In the genomic region with DNA sequence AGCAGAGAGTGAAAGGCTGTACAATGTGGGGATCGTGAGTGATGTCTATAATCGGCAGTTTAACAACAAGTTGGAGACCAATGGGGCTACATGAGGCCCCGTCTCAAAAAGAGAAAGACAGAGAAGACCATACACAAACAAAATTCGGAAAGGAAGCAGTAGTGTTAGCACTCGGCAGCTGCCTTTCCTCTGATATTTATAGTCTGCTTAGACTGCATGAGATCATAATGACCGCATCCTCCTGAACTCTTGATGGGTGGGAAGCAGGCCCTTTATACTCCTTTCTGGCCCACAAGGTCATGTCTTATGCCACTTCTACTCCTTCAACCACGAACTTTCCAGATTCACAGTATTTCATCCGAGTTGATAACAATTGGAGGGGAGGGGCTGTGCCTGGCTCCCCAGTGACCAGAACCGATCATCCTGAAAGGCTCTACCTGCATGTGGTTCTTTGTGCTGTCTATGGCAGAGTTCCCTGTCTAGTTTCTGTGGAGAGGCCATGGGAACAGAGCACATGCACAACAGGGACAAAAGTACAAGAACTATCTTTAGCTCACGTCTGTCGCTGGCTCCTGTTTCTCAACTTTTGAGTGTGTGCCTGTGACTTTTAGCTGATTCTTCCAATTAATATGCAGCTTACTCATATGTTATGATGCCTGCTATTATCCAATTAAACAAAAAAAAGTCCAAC, we compare ENCODE assay signal across 16 mouse cellular contexts.
DNase-seq lines count a peak whose midpoint lies in the region; ATAC-seq lines count a peak whose summit lies in the region.
"Had no signal": no experiment of that assay in that cellular context is flagged by ENCODE, and none has a peak within 500 bp of the region (broad histone marks: within the 10 kb centered on the region; RNA-seq: fewer than 3 reads in every experiment).

No protein-coding gene starts in this region.

- WGBS in hindbrain, embryonic 10.5 days, result 42% methylated on average over 11 of the region's 11 CpGs
- WGBS in hindbrain, embryonic 13.5 days, result 36% methylated on average over 11 of the region's 11 CpGs
- 34% methylated on average over 11 of the region's 11 CpGs for WGBS in midbrain, embryonic 11.5 days
- 20% methylated on average over 11 of the region's 11 CpGs for WGBS in midbrain, embryonic 14.5 days
- whole genome bisulfite sequencing in neural tube, embryonic 13.5 days, result 14% methylated on average over 11 of the region's 11 CpGs

- no peak overlapping the region for H3K4me3 ChIP-seq in hindbrain, embryonic 10.5 days
- H3K4me3 ChIP-seq in hindbrain, embryonic 13.5 days, result no peak overlapping the region
- no peak overlapping the region for H3K4me3 ChIP-seq in midbrain, embryonic 11.5 days (ENCODE audit: low read depth, low read length)
- no peak overlapping the region for H3K4me3 ChIP-seq in midbrain, embryonic 14.5 days (replicated peaks; ENCODE audit: low read depth, low read length)
- no peak overlapping the region for H3K4me3 ChIP-seq in neural tube, embryonic 13.5 days
- H3K4me3 ChIP-seq: forebrain, embryonic 12.5 days; limb, embryonic 15.5 days had no signal

- no peak overlapping the region for H3K9ac ChIP-seq in hindbrain, embryonic 13.5 days
- H3K9ac ChIP-seq in midbrain, embryonic 11.5 days (ENCODE audit: low read length), result no peak overlapping the region
- no peak overlapping the region for H3K9ac ChIP-seq in midbrain, embryonic 14.5 days (replicated peaks; ENCODE audit: low read length)
- no peak overlapping the region for H3K9ac ChIP-seq in neural tube, embryonic 13.5 days
- H3K9ac ChIP-seq: forebrain, embryonic 12.5 days; hindbrain, embryonic 14.5 days; limb, embryonic 15.5 days; liver, postnatal 0 days had no signal

- H3K36me3 ChIP-seq in hindbrain, embryonic 10.5 days, result no peaks in the 10 kb centered on the region
- no peaks in the 10 kb centered on the region for H3K36me3 ChIP-seq in hindbrain, embryonic 13.5 days
- H3K36me3 ChIP-seq in midbrain, embryonic 11.5 days (ENCODE audit: control insufficient read depth, insufficient read depth, low read length), result no peaks in the 10 kb centered on the region
- no peaks in the 10 kb centered on the region for H3K36me3 ChIP-seq in midbrain, embryonic 14.5 days (ENCODE audit: control insufficient read depth, insufficient read depth, low read length)
- H3K36me3 ChIP-seq in neural tube, embryonic 13.5 days, result no peaks in the 10 kb centered on the region
- H3K36me3 ChIP-seq: forebrain, embryonic 12.5 days; limb, embryonic 15.5 days had no signal

- peak overlapping the region; percentile 62; the same call in 1 of the 2 replicates for H3K27ac ChIP-seq in hindbrain, embryonic 10.5 days
- H3K27ac ChIP-seq in hindbrain, embryonic 13.5 days, result no peak overlapping the region
- H3K27ac ChIP-seq in midbrain, embryonic 11.5 days (ENCODE audit: low read depth, low read length), result no peak overlapping the region
- H3K27ac ChIP-seq in midbrain, embryonic 14.5 days (replicated peaks; ENCODE audit: low read depth, low read length), result no peak overlapping the region
- H3K27ac ChIP-seq in neural tube, embryonic 13.5 days (replicated peaks), result no peak overlapping the region
- H3K27ac ChIP-seq: forebrain, embryonic 12.5 days; hindbrain, embryonic 14.5 days; limb, embryonic 15.5 days had no signal

- intact Hi-C loops in left cerebral cortex, postnatal 36 days (cut with DNase I), result no loop called here

- no peaks in the 10 kb centered on the region for H3K9me3 ChIP-seq in hindbrain, embryonic 10.5 days
- H3K9me3 ChIP-seq in hindbrain, embryonic 13.5 days, result no peaks in the 10 kb centered on the region
- no peaks in the 10 kb centered on the region for H3K9me3 ChIP-seq in midbrain, embryonic 11.5 days (ENCODE audit: control insufficient read depth, low read length)
- no peaks in the 10 kb centered on the region for H3K9me3 ChIP-seq in midbrain, embryonic 14.5 days (ENCODE audit: control insufficient read depth, low read length)
- no peaks in the 10 kb centered on the region for H3K9me3 ChIP-seq in neural tube, embryonic 13.5 days
- H3K9me3 ChIP-seq: forebrain, embryonic 12.5 days; limb, embryonic 15.5 days had no signal

- no peaks in the 10 kb centered on the region for H3K27me3 ChIP-seq in hindbrain, embryonic 10.5 days (ENCODE audit: insufficient read depth, poor library complexity, severe bottlenecking)
- H3K27me3 ChIP-seq in hindbrain, embryonic 13.5 days, result no peaks in the 10 kb centered on the region; the same call in 1 of the 2 replicates
- H3K27me3 ChIP-seq in midbrain, embryonic 11.5 days (ENCODE audit: control insufficient read depth, insufficient read depth, low read length), result no peaks in the 10 kb centered on the region
- no peaks in the 10 kb centered on the region for H3K27me3 ChIP-seq in midbrain, embryonic 14.5 days (ENCODE audit: control insufficient read depth, insufficient read depth, low read length)
- H3K27me3 ChIP-seq in neural tube, embryonic 13.5 days, result no peaks in the 10 kb centered on the region
- H3K27me3 ChIP-seq: CH12.LX; forebrain, embryonic 12.5 days; limb, embryonic 15.5 days had no signal

- peaks cover 21% of the 10 kb centered on the region for H3K4me1 ChIP-seq in hindbrain, embryonic 10.5 days (replicated peaks)
- H3K4me1 ChIP-seq in hindbrain, embryonic 13.5 days (replicated peaks), result peaks cover 18% of the 10 kb centered on the region
- H3K4me1 ChIP-seq in midbrain, embryonic 11.5 days (ENCODE audit: control insufficient read depth, insufficient read depth, low read length), result peaks cover 3% of the 10 kb centered on the region; the same call in 1 of the 2 replicates
- H3K4me1 ChIP-seq in midbrain, embryonic 14.5 days (ENCODE audit: control insufficient read depth, insufficient read depth, low read length), result peaks cover 2% of the 10 kb centered on the region; the same call in 1 of the 2 replicates
- H3K4me1 ChIP-seq in neural tube, embryonic 13.5 days (replicated peaks), result peaks cover 23% of the 10 kb centered on the region
- H3K4me1 ChIP-seq: limb, embryonic 15.5 days had no signal

- ATAC-seq in hindbrain, embryonic 13.5 days (ENCODE audit: low FRiP score), result no peak
- peak; percentile 71 for ATAC-seq in midbrain, embryonic 11.5 days (ENCODE audit: low FRiP score)
- no peak for ATAC-seq in midbrain, embryonic 14.5 days (ENCODE audit: low FRiP score, low TSS enrichment)
- ATAC-seq in neural tube, embryonic 13.5 days (ENCODE audit: low read depth), result no peak
- ATAC-seq: activated CD4-positive, CD25-positive, alpha-beta regulatory T cell, adult 4 months; liver, postnatal 0 days had no signal

- H3K4me2 ChIP-seq in hindbrain, embryonic 13.5 days, result no peak overlapping the region
- H3K4me2 ChIP-seq in midbrain, embryonic 11.5 days, result no peak overlapping the region
- no peak overlapping the region for H3K4me2 ChIP-seq in midbrain, embryonic 14.5 days (ENCODE audit: low read length)
- peak overlapping the region; percentile 40; the same call in 1 of the 2 replicates for H3K4me2 ChIP-seq in neural tube, embryonic 13.5 days
- H3K4me2 ChIP-seq: forebrain, embryonic 12.5 days; limb, embryonic 15.5 days had no signal

- peak; percentile 36 for DNase-seq in hindbrain, embryonic 10.5 days (ENCODE audit: low spot score)
- no peak for DNase-seq in midbrain, embryonic 11.5 days (ENCODE audit: low spot score, missing footprints)
- no peak for DNase-seq in midbrain, embryonic 14.5 days
- DNase-seq in layer of hippocampus, adult 9-11 months, result peak; percentile 71
- no peak for DNase-seq in left cerebral cortex, postnatal 36 days (ENCODE audit: low spot score in 2 of 2)
- no peak for DNase-seq in urinary bladder, adult 18-20 months (ENCODE audit: low spot score in 2 of 2)
- DNase-seq: kidney, adult 2 months; liver, postnatal 0 days; right cerebral cortex, postnatal 25 days had no signal

Comparison
In these comparisons a context has a peak if more than half of its experiments do, and no peak if none do; other contexts are left out.
1. DNase-seq: peak in hindbrain, embryonic 10.5 days (single experiment) and layer of hippocampus, adult 9-11 months (single experiment); none in midbrain, embryonic 11.5 days (single experiment), midbrain, embryonic 14.5 days (single experiment), left cerebral cortex, postnatal 36 days (0 of 2) and urinary bladder, adult 18-20 months (0 of 2).